Mouse (Mus musculus): Measurements from ENCODE around the gene Lce1i. TPM values are rescaled to one million over a fixed set of nuclear protein-coding genes. Genes with fewer than 3 reads are reported as not detected.

Gene Lce1i
- polyA plus RNA-seq, 1 experiment from 2014 or later: not detected

Other genes starting within 250 kb of the Lce1i start
- gene 2310046K23Rik, start 244.4 kb downstream of the Lce1i start, polyA plus RNA-seq (2016; fragmentation: Nextera tagmentation; extraction: Ambion mirVana): not detected in 2 replicates
- not detected in 2 replicates for gene Ivl, start 205.2 kb downstream of the Lce1i start, polyA plus RNA-seq (2016; fragmentation: Nextera tagmentation; extraction: Ambion mirVana)
- gene Smcp, start 189.9 kb downstream of the Lce1i start, polyA plus RNA-seq (2016; fragmentation: Nextera tagmentation; extraction: Ambion mirVana): not detected in 2 replicates
- not detected in 2 replicates for gene 2210017I01Rik, start 171.4 kb downstream of the Lce1i start, polyA plus RNA-seq (2016; fragmentation: Nextera tagmentation; extraction: Ambion mirVana)
- not detected in 2 replicates for gene Lce6a, start 157.2 kb downstream of the Lce1i start, polyA plus RNA-seq (2016; fragmentation: Nextera tagmentation; extraction: Ambion mirVana)
- not detected in 2 replicates for gene Lce1a1, start 130.6 kb downstream of the Lce1i start, polyA plus RNA-seq (2016; fragmentation: Nextera tagmentation; extraction: Ambion mirVana)
- not detected in 2 replicates for gene Lce1b, start 122.0 kb downstream of the Lce1i start, polyA plus RNA-seq (2016; fragmentation: Nextera tagmentation; extraction: Ambion mirVana)
- not detected in 2 replicates for gene Lce1a2, start 108.6 kb downstream of the Lce1i start, polyA plus RNA-seq (2016; fragmentation: Nextera tagmentation; extraction: Ambion mirVana)
- gene Lce1c, start 99.7 kb downstream of the Lce1i start, polyA plus RNA-seq (2016; fragmentation: Nextera tagmentation; extraction: Ambion mirVana): not detected in 2 replicates
- not detected in 2 replicates for gene Lce1d, start 91.7 kb downstream of the Lce1i start, polyA plus RNA-seq (2016; fragmentation: Nextera tagmentation; extraction: Ambion mirVana)
- gene Lce1e, start 69.8 kb downstream of the Lce1i start, polyA plus RNA-seq (2016; fragmentation: Nextera tagmentation; extraction: Ambion mirVana): not detected in 2 replicates
- gene Lce1f, start 58.5 kb downstream of the Lce1i start, polyA plus RNA-seq (2016; fragmentation: Nextera tagmentation; extraction: Ambion mirVana): not detected in 2 replicates
- not detected in 2 replicates for gene Gm38119, start 39.8 kb downstream of the Lce1i start, polyA plus RNA-seq (2016; fragmentation: Nextera tagmentation; extraction: Ambion mirVana)
- not detected in 2 replicates for gene Lce1g, start 26.6 kb downstream of the Lce1i start, polyA plus RNA-seq (2016; fragmentation: Nextera tagmentation; extraction: Ambion mirVana)
- gene Lce1h, start 13.8 kb downstream of the Lce1i start, polyA plus RNA-seq (2016; fragmentation: Nextera tagmentation; extraction: Ambion mirVana): not detected in 2 replicates
- gene Lce1j, start 11.6 kb upstream of the Lce1i start, polyA plus RNA-seq (2016; fragmentation: Nextera tagmentation; extraction: Ambion mirVana): not detected in 2 replicates
- gene Lce1k, start 29.0 kb upstream of the Lce1i start, polyA plus RNA-seq (2016; fragmentation: Nextera tagmentation; extraction: Ambion mirVana): not detected in 2 replicates
- not detected in 2 replicates for gene Kprp, start 48.3 kb upstream of the Lce1i start, polyA plus RNA-seq (2016; fragmentation: Nextera tagmentation; extraction: Ambion mirVana)
- not detected in 2 replicates for gene Lce1l, start 72.4 kb upstream of the Lce1i start, polyA plus RNA-seq (2016; fragmentation: Nextera tagmentation; extraction: Ambion mirVana)
- not detected in 2 replicates for gene 2310050C09Rik, start 91.3 kb upstream of the Lce1i start, polyA plus RNA-seq (2016; fragmentation: Nextera tagmentation; extraction: Ambion mirVana)
- not detected in 2 replicates for gene Lce3a, start 147.3 kb upstream of the Lce1i start, polyA plus RNA-seq (2016; fragmentation: Nextera tagmentation; extraction: Ambion mirVana)
- gene Lce3b, start 154.1 kb upstream of the Lce1i start, polyA plus RNA-seq (2016; fragmentation: Nextera tagmentation; extraction: Ambion mirVana): not detected in 2 replicates
- not detected in 2 replicates for gene Lce3c, start 165.6 kb upstream of the Lce1i start, polyA plus RNA-seq (2016; fragmentation: Nextera tagmentation; extraction: Ambion mirVana)
- gene Lce3d, start 178.5 kb upstream of the Lce1i start, polyA plus RNA-seq (2016; fragmentation: Nextera tagmentation; extraction: Ambion mirVana): not detected in 2 replicates
- not detected in 2 replicates for gene Lce3e, start 188.2 kb upstream of the Lce1i start, polyA plus RNA-seq (2016; fragmentation: Nextera tagmentation; extraction: Ambion mirVana)
- gene Lce3f, start 213.3 kb upstream of the Lce1i start, polyA plus RNA-seq (2016; fragmentation: Nextera tagmentation; extraction: Ambion mirVana): not detected in 2 replicates
- gene Crct1, start 236.8 kb upstream of the Lce1i start, polyA plus RNA-seq (2016; fragmentation: Nextera tagmentation; extraction: Ambion mirVana): not detected in 2 replicates
- gene Lce1m, start 240.2 kb upstream of the Lce1i start, polyA plus RNA-seq (2016; fragmentation: Nextera tagmentation; extraction: Ambion mirVana): not detected in 2 replicates